Mouse (Mus musculus): ENCODE results near the gene Zmat5. TPM values are rescaled to one million over a fixed set of nuclear protein-coding genes. Genes with fewer than 3 reads are reported as not detected.
"Not testable (repeated sequence)": the region's sequence is repeated elsewhere in the genome, so short reads cannot be mapped to it uniquely, and the experiment has no call there.

Gene Zmat5
- polyA plus RNA-seq, 1 experiment from 2014 or later, result 62.2 TPM

DNA sequence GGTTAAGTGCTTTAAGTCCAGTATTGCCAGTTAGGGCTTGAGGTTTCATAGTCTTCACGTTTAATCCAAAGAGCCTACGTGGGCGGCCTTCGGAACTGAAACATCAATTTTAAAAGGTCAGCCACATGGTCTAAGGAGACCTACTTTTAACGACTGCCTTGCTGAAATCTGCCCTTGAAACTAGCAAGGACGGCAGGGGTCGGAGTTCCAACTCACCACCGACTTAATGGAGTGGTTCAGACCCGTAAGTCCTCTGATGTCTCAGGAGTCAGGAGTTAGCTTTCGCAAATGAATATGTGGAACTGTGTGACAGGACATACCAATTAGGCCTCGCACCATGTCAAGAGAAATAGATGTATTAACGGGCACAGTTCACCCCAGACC is 798 bp upstream of the Zmat5 start:
- ATAC-seq (ENCODE audit: low read depth), result no peak; the same call in 1 of the 2 replicates
- WGBS, result 6% methylated on average over 12 of the region's 12 CpGs

GRCm38 (mm10) chr11:4705178-4705577 is 700 bp downstream of the Zmat5 start:
- Histone ChIP-seq H3K27me3 (ENCODE audit: control insufficient read depth, insufficient read depth, low read length) (no peaks in the 10 kb centered on the region), H3K9ac (replicated peaks; ENCODE audit: low read depth, low read length) (peak overlapping the region; percentile 47), H3K9me3 (ENCODE audit: control insufficient read depth, low read length) (no peaks in the 10 kb centered on the region), H3K27ac (ENCODE audit: low read depth, low read length) (no peak overlapping the region), H3K4me2 (ENCODE audit: low read depth, low read length) (peak overlapping the region; percentile 84), H3K36me3 (ENCODE audit: control insufficient read depth, insufficient read depth, low read length) (peaks cover 7% of the 10 kb centered on the region), H3K4me3 (ENCODE audit: low read depth, low read length) (peak overlapping the region; percentile 61), H3K4me1 (ENCODE audit: control insufficient read depth, insufficient read depth, low read length) (peaks cover 12% of the 10 kb centered on the region; the same call in 1 of the 2 replicates)
- no peak for ATAC-seq (ENCODE audit: low read depth)
- WGBS, result 4% methylated on average over 4 of the region's 4 CpGs

More for the DNA sequence above, 798 bp upstream of the Zmat5 start:
- Histone ChIP-seq H3K9me3 (ENCODE audit: control insufficient read depth, low read length) (no peaks in the 10 kb centered on the region), H3K4me2 (ENCODE audit: low read depth, low read length) (peak overlapping the region; percentile 84), H3K27ac (ENCODE audit: low read depth, low read length) (no peak overlapping the region), H3K36me3 (ENCODE audit: control insufficient read depth, insufficient read depth, low read length) (peaks cover 7% of the 10 kb centered on the region), H3K9ac (replicated peaks; ENCODE audit: low read depth, low read length) (peak overlapping the region; percentile 70), H3K4me3 (ENCODE audit: low read depth, low read length) (peak overlapping the region; percentile 61), H3K4me1 (ENCODE audit: control insufficient read depth, insufficient read depth, low read length) (peaks cover 12% of the 10 kb centered on the region; the same call in 1 of the 2 replicates), H3K27me3 (ENCODE audit: control insufficient read depth, insufficient read depth, low read length) (no peaks in the 10 kb centered on the region)

GRCm38 (mm10) chr11:4710188-4710587 is 5.7 kb downstream of the Zmat5 start:
- H3K27me3 ChIP-seq (ENCODE audit: control insufficient read depth, insufficient read depth, low read length); H3K9ac ChIP-seq (replicated peaks; ENCODE audit: low read depth, low read length); H3K4me2 ChIP-seq (ENCODE audit: low read depth, low read length); H3K4me3 ChIP-seq (ENCODE audit: low read depth, low read length); ATAC-seq (ENCODE audit: low read depth); H3K9me3 ChIP-seq (ENCODE audit: control insufficient read depth, low read length); H3K36me3 ChIP-seq (ENCODE audit: control insufficient read depth, insufficient read depth, low read length); H3K4me1 ChIP-seq (ENCODE audit: control insufficient read depth, insufficient read depth, low read length); H3K27ac ChIP-seq (ENCODE audit: low read depth, low read length): not testable (repeated sequence)
- 82% methylated on average over 4 of the region's 4 CpGs for WGBS

DNA sequence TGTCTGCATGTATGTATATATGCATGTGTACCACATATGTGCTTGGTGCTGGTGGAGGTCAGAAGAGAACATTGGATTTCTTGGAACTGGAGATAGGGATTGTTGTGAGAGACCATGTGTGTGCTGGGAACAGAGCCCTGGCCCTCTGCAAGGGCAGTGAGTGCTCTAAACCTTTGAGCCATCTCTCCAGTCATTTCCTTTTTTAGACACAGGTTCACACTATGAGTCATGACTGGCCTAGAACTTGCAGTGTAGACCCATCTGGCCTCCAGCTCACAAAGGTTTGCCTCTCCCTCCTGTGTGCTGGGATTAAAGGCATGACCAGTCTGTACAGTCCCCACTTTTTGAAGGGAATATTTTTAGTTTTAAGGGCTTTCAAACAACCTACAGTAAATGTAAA is 8.3 kb downstream of the Zmat5 start:
- Histone ChIP-seq H3K9ac (replicated peaks; ENCODE audit: low read depth, low read length) (no peak overlapping the region), H3K36me3 (ENCODE audit: control insufficient read depth, insufficient read depth, low read length) (no peaks in the 10 kb centered on the region), H3K27me3 (ENCODE audit: control insufficient read depth, insufficient read depth, low read length) (no peaks in the 10 kb centered on the region), H3K27ac (ENCODE audit: low read depth, low read length) (no peak overlapping the region), H3K4me1 (ENCODE audit: control insufficient read depth, insufficient read depth, low read length) (no peaks in the 10 kb centered on the region), H3K9me3 (ENCODE audit: control insufficient read depth, low read length) (no peaks in the 10 kb centered on the region), H3K4me2 (ENCODE audit: low read depth, low read length) (no peak overlapping the region), H3K4me3 (ENCODE audit: low read depth, low read length) (no peak overlapping the region)
- ATAC-seq (ENCODE audit: low read depth), result no peak

GRCm38 (mm10) chr11:4714727-4715126 is 10.2 kb downstream of the Zmat5 start:
- no peak overlapping the region for H3K9ac ChIP-seq (replicated peaks; ENCODE audit: low read depth, low read length)
- no peak overlapping the region for H3K4me3 ChIP-seq (ENCODE audit: low read depth, low read length)
- H3K4me1 ChIP-seq (ENCODE audit: control insufficient read depth, insufficient read depth, low read length), result no peaks in the 10 kb centered on the region
- H3K27ac ChIP-seq (ENCODE audit: low read depth, low read length), result no peak overlapping the region
- no peaks in the 10 kb centered on the region for H3K36me3 ChIP-seq (ENCODE audit: control insufficient read depth, insufficient read depth, low read length)
- H3K27me3 ChIP-seq (ENCODE audit: control insufficient read depth, insufficient read depth, low read length), result no peaks in the 10 kb centered on the region
- no peaks in the 10 kb centered on the region for H3K9me3 ChIP-seq (ENCODE audit: control insufficient read depth, low read length)
- no peak for ATAC-seq (ENCODE audit: low read depth)
- 94% methylated on average over 4 of the region's 4 CpGs for WGBS
- no peak overlapping the region for H3K4me2 ChIP-seq (ENCODE audit: low read depth, low read length)

DNA sequence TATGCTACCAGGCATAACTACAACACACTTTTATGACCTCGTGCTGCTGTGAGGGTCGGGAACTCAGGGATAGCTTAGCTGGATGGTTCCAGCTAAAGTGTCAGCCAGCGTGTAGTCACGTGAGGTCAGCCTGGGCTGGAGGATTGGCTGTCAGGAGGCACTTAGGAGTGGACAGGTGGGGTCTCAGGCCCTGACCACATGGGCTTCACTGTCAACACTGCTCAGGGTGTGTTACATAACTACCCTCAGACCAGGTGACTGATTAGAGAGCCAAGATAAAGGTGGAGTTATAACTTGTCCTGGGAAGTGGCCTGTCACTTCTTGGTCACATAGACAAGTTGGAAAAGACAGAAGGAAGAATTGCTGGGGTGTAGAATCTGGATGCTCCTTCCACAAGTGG is 11.1 kb downstream of the Zmat5 start:
- no peak for ATAC-seq (ENCODE audit: low read depth)
- Histone ChIP-seq H3K4me3 (ENCODE audit: low read depth, low read length) (no peak overlapping the region), H3K36me3 (ENCODE audit: control insufficient read depth, insufficient read depth, low read length) (no peaks in the 10 kb centered on the region), H3K27ac (ENCODE audit: low read depth, low read length) (no peak overlapping the region), H3K9ac (replicated peaks; ENCODE audit: low read depth, low read length) (no peak overlapping the region), H3K9me3 (ENCODE audit: control insufficient read depth, low read length) (no peaks in the 10 kb centered on the region), H3K27me3 (ENCODE audit: control insufficient read depth, insufficient read depth, low read length) (no peaks in the 10 kb centered on the region), H3K4me2 (ENCODE audit: low read depth, low read length) (no peak overlapping the region), H3K4me1 (ENCODE audit: control insufficient read depth, insufficient read depth, low read length) (no peaks in the 10 kb centered on the region)
- WGBS, result 83% methylated on average over 4 of the region's 4 CpGs

- Histone ChIP-seq H3K9me3 (ENCODE audit: control insufficient read depth, low read length) (no peaks in the 10 kb centered on the region), H3K36me3 (ENCODE audit: control insufficient read depth, insufficient read depth, low read length) (no peaks in the 10 kb centered on the region), H3K9ac (replicated peaks; ENCODE audit: low read depth, low read length) (no peak overlapping the region), H3K4me1 (ENCODE audit: control insufficient read depth, insufficient read depth, low read length) (no peaks in the 10 kb centered on the region), H3K27ac (ENCODE audit: low read depth, low read length) (no peak overlapping the region), H3K4me2 (ENCODE audit: low read depth, low read length) (no peak overlapping the region), H3K27me3 (ENCODE audit: control insufficient read depth, insufficient read depth, low read length) (no peaks in the 10 kb centered on the region), H3K4me3 (ENCODE audit: low read depth, low read length) (no peak overlapping the region)
- ATAC-seq (ENCODE audit: low read depth), result no peak
- 90% methylated on average over 5 of the region's 5 CpGs for WGBS
Observed at GRCm38 (mm10) chr11:4716530-4717236, 12.2 kb downstream of the Zmat5 start.

GRCm38 (mm10) chr11:4718548-4718947 is 14.1 kb downstream of the Zmat5 start:
- no peaks in the 10 kb centered on the region for H3K27me3 ChIP-seq (ENCODE audit: control insufficient read depth, insufficient read depth, low read length)
- no peaks in the 10 kb centered on the region for H3K4me1 ChIP-seq (ENCODE audit: control insufficient read depth, insufficient read depth, low read length)
- H3K27ac ChIP-seq (ENCODE audit: low read depth, low read length), result no peak overlapping the region
- H3K36me3 ChIP-seq (ENCODE audit: control insufficient read depth, insufficient read depth, low read length), result no peaks in the 10 kb centered on the region
- 90% methylated on average over 5 of the region's 5 CpGs for WGBS
- H3K9ac ChIP-seq (replicated peaks; ENCODE audit: low read depth, low read length), result no peak overlapping the region
- H3K4me3 ChIP-seq (ENCODE audit: low read depth, low read length), result no peak overlapping the region
- ATAC-seq (ENCODE audit: low read depth), result no peak
- no peaks in the 10 kb centered on the region for H3K9me3 ChIP-seq (ENCODE audit: control insufficient read depth, low read length)
- H3K4me2 ChIP-seq (ENCODE audit: low read depth, low read length), result no peak overlapping the region

DNA sequence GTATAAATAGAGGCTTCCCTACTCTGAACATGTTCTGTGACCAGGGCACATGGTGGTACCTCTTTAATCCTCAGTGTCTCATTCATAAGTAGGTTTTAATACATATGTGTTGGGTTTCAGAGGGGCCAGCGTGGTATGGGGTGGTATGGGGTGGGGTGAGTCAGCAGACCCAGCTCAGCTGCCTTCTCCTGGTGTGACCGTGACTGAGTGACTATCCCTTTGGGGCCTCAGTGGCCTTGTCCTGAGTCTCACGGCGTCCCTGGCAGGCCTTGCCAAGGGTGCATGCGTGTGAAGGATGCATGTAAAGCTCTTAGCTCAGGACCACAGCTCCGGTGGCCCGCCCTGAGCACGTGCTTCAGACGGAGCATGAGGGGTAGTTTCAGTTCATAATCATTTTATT is 15.5 kb downstream of the Zmat5 start:
- Histone ChIP-seq H3K27ac (ENCODE audit: low read depth, low read length) (no peak overlapping the region), H3K36me3 (ENCODE audit: control insufficient read depth, insufficient read depth, low read length) (no peaks in the 10 kb centered on the region), H3K4me1 (ENCODE audit: control insufficient read depth, insufficient read depth, low read length) (no peaks in the 10 kb centered on the region), H3K9ac (replicated peaks; ENCODE audit: low read depth, low read length) (no peak overlapping the region), H3K4me2 (ENCODE audit: low read depth, low read length) (no peak overlapping the region), H3K9me3 (ENCODE audit: control insufficient read depth, low read length) (no peaks in the 10 kb centered on the region), H3K4me3 (ENCODE audit: low read depth, low read length) (no peak overlapping the region), H3K27me3 (ENCODE audit: control insufficient read depth, insufficient read depth, low read length) (no peaks in the 10 kb centered on the region)
- 86% methylated on average over 9 of the region's 9 CpGs for WGBS
- no peak for ATAC-seq (ENCODE audit: low read depth)

All from neural tube, embryonic 14.5 days (tissue).